Mouse (Mus musculus) naive thymus-derived CD4-positive, alpha-beta T cell, adult 2 months (primary cell): Measurements from ENCODE around the gene Hspa1a.
A peak's percentile ranks its signal among the peaks of the same experiment; 100 is the strongest.
"Not testable (repeated sequence)": the region's sequence is repeated elsewhere in the genome, so short reads cannot be mapped to it uniquely, and the experiment has no call there.

ENCODE experiments used
- DNase-seq: peaks from one replicate; pipeline ENCODE4 v3.0.0-alpha.2; 2011; ENCODE audit warnings: low read depth

Hspa1a gene

GRCm38 (mm10) chr17:35000717-35001451 is 28.9 kb upstream of the Hspa1a start, which contains the start of gene Vars:
Gene Vars (plus strand): TSS chr17:35000987.
- peak; percentile 92 for DNase-seq

- peak; percentile 61 for DNase-seq
Measured at GRCm38 (mm10) chr17:34999871-35000716, 28.1 kb upstream of the Hspa1a start.

GRCm38 (mm10) chr17:34998526-34999430 is 26.8 kb upstream of the Hspa1a start:
- no peak for DNase-seq

GRCm38 (mm10) chr17:34997142-34997483 is 25.2 kb upstream of the Hspa1a start:
- no peak for DNase-seq

- no peak for DNase-seq
Measured at GRCm38 (mm10) chr17:34996411-34997141, 24.6 kb upstream of the Hspa1a start.

GRCm38 (mm10) chr17:34995927-34996326 is 24.0 kb upstream of the Hspa1a start:
- not testable (repeated sequence) for DNase-seq

- DNase-seq: not testable (repeated sequence)
Measured at GRCm38 (mm10) chr17:34995192-34995591, 23.2 kb upstream of the Hspa1a start.

- DNase-seq: no peak
Measured at GRCm38 (mm10) chr17:34994751-34995150, 22.8 kb upstream of the Hspa1a start.

- peak; percentile 75 for DNase-seq
Measured at GRCm38 (mm10) chr17:34984218-34984617, 12.3 kb upstream of the Hspa1a start.

GRCm38 (mm10) chr17:34982328-34982727 is 10.4 kb upstream of the Hspa1a start:
- DNase-seq: no peak

GRCm38 (mm10) chr17:34981690-34982180 is 9.8 kb upstream of the Hspa1a start, which contains the start of gene Lsm2:
Gene Lsm2 (plus strand): TSS chr17:34981862.
- peak; percentile 96 for DNase-seq

GRCm38 (mm10) chr17:34980655-34981054 is 8.7 kb upstream of the Hspa1a start:
- peak; percentile 79 for DNase-seq

GRCm38 (mm10) chr17:34979631-34980030 is 7.7 kb upstream of the Hspa1a start:
- no peak for DNase-seq

- no peak for DNase-seq
Measured at GRCm38 (mm10) chr17:34978239-34978638, 6.3 kb upstream of the Hspa1a start.

- DNase-seq: no peak
Measured at GRCm38 (mm10) chr17:34977000-34977399, 5.0 kb upstream of the Hspa1a start.

GRCm38 (mm10) chr17:34975581-34976492 is 3.9 kb upstream of the Hspa1a start:
- DNase-seq: no peak

GRCm38 (mm10) chr17:34971694-34972068 is 275 bp downstream of the Hspa1a start:
- not testable (repeated sequence) for DNase-seq

- DNase-seq: not testable (repeated sequence)
Measured at GRCm38 (mm10) chr17:34970850-34971249, 1.1 kb downstream of the Hspa1a start.

- DNase-seq: not testable (repeated sequence)
Measured at GRCm38 (mm10) chr17:34969822-34970221, 2.1 kb downstream of the Hspa1a start, which contains the start of gene Gm20481. Gene Gm20481 (plus strand): TSS chr17:34969912.

- DNase-seq: no peak
Measured at GRCm38 (mm10) chr17:34965627-34966026, 6.3 kb downstream of the Hspa1a start.
